Mouse (Mus musculus) spleen, adult 2 months (tissue): ENCODE results near the gene Gm9780. TPM values are rescaled to one million over a fixed set of nuclear protein-coding genes. Genes with fewer than 3 reads are reported as not detected.
"Not testable (repeated sequence)": the region's sequence is repeated elsewhere in the genome, so short reads cannot be mapped to it uniquely, and the experiment has no call there.

Source experiments
- DNase-seq, 2 experiments: peaks; one replicate each; pipeline versions ENCODE4 v3.0.0 to v3.0.0-alpha.2; 2012 to 2021; ENCODE audit warnings: low spot score in 2 of 2, low read depth in 1 of 2
- H3K27ac ChIP-seq: fragments of 200-500 bp; 2 replicates; pipeline ENCODE4 v1.5.1; 2012; ENCODE audit warnings: low read length, inconsistent platforms; ENCODE audit not compliant: insufficient read depth
- H3K27me3 ChIP-seq: fragments of 200-500 bp; 2 replicates; pipeline ENCODE4 v1.6.1; 2012; ENCODE audit warnings: mild to moderate bottlenecking, moderate library complexity, low read length, inconsistent platforms; ENCODE audit not compliant: control insufficient read depth, insufficient read depth
- H3K36me3 ChIP-seq: fragments of 200-500 bp; 2 replicates; pipeline ENCODE4 v1.6.1; 2012; ENCODE audit warnings: mild to moderate bottlenecking, low read length, inconsistent platforms; ENCODE audit not compliant: control insufficient read depth, insufficient read depth
- H3K4me1 ChIP-seq: fragments of 200-500 bp; 2 replicates; pipeline ENCODE4 v1.6.1; 2011; ENCODE audit warnings: inconsistent platforms; ENCODE audit not compliant: control insufficient read depth, insufficient read depth, insufficient read length
- H3K4me3 ChIP-seq: fragments of 200-500 bp; 2 replicates; pipeline ENCODE4 v1.5.1; 2011; ENCODE audit warnings: mild to moderate bottlenecking, inconsistent platforms; ENCODE audit not compliant: insufficient read depth, insufficient read length; ENCODE audit errors: extremely low read depth
- WGBS: fragments of 180-500 bp; shearing (Covaris S2); methylation state at CpG from one replicate; pipeline ENCODE4 v1.1.7; 2018; 5-methylcytosine and 5-hydroxymethylcytosine counted together
- polyA plus RNA-seq: library from polyadenylated mRNA; depleted of rRNA; stranded (reverse); fragments of >200 nt; gene quantifications from 2 replicates; pipeline ENCODE4 v1.2.3, GENCODE M21; 2012; rRNA removed

Gm9780 gene
- polyA plus RNA-seq, 1 experiment = 73.5 TPM

GRCm38 (mm10) chr14:25978371-25979241, 63.9 kb downstream of the Gm9780 start, which contains the start of gene Duxbl1:
Gene Duxbl1 (plus strand): TSS chr14:25978577.
- H3K27ac ChIP-seq, H3K4me3 ChIP-seq, H3K4me1 ChIP-seq, H3K36me3 ChIP-seq, DNase-seq, H3K27me3 ChIP-seq: not testable (repeated sequence)
- no CpG with 5 or more reads among the region's 25 CpGs for WGBS

Other genes starting within 250 kb of the Gm9780 start
- 64.2 and 68.4 TPM in 2 replicates for gene Anxa11, start 200.6 kb downstream of the Gm9780 start, polyA plus RNA-seq
- gene Plac9a, start 139.6 kb downstream of the Gm9780 start, polyA plus RNA-seq = 1.2 and 1.6 TPM in 2 replicates
- gene Tmem254a, start 115.0 kb downstream of the Gm9780 start, polyA plus RNA-seq = 2.7 and 3.1 TPM in 2 replicates
- gene Cphx1, start 104.4 kb downstream of the Gm9780 start, polyA plus RNA-seq = not detected in 2 replicates
- gene Duxbl1, start 64.1 kb downstream of the Gm9780 start, polyA plus RNA-seq = 0.08 and 0.22 TPM in 2 replicates
- gene Tmem254c, start 24.6 kb upstream of the Gm9780 start, polyA plus RNA-seq = 7.2 and 10.3 TPM in 2 replicates
- not detected in 2 replicates for gene Cphx2, start 38.8 kb upstream of the Gm9780 start, polyA plus RNA-seq
- not detected in 2 replicates for gene Cphx3, start 39.6 kb upstream of the Gm9780 start, polyA plus RNA-seq
- 0.19 and 0.33 TPM in 2 replicates for gene Duxbl2, start 75.6 kb upstream of the Gm9780 start, polyA plus RNA-seq
- gene Plac9b, start 139.8 kb upstream of the Gm9780 start, polyA plus RNA-seq = 13.0 and 17.8 TPM in 2 replicates
- 7.9 and 8.1 TPM in 2 replicates for gene Tmem254b, start 164.3 kb upstream of the Gm9780 start, polyA plus RNA-seq
- gene Duxbl3, start 215.3 kb upstream of the Gm9780 start, polyA plus RNA-seq = not detected in 2 replicates